Mouse (Mus musculus): Measurements from ENCODE around the gene Vmn1r126.
"Not testable (repeated sequence)": the region's sequence is repeated elsewhere in the genome, so short reads cannot be mapped to it uniquely, and the experiment has no call there.

Gene Vmn1r126

DNA sequence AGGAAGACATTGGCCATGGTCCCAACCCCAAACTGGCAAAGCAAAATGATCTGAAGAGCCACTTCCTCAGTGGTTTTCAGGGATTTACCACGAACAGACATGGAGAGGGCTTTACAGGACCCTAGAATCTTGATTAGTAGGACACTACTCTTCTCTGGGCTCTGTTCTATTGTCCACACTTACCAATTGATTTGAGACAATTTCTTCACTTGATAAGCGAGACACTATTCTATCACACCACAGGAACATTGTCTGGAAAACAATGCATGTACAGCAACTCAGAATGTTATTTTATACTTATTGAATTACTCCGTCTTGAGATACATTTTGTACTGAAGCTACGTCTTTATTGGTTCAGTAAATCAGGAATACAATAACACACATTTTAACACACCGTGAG is at the start of gene Vmn1r126:
Vmn1r126 (minus strand) TSS at position 101 of the 400 bp plus-strand sequence.
- not testable (repeated sequence) for DNase-seq (ENCODE audit: low read depth, low spot score)

DNA sequence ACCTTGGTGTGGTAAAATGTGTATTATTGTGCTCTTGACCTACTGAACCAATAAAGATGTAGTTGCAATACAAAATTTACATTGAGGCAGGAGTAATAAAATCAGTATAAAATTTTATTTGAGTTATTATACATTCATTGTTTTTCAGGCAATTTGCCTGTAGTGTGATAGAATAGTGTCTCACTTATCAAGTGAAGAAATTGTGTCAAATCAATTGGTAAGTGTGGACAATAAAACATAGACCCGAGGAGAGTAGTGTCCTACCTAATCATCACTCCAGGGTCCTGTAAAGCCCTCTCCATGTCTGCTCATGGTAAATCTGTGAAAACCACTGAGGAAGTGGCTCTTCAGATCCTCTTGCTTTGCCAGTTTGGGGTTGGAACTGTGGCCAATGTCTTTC is 47.8 kb upstream of the Vmn1r126 start, which contains the start of gene Vmn1r128:
Vmn1r128 (plus strand) TSS at position 301 of the 400 bp plus-strand sequence.
- not testable (repeated sequence) for DNase-seq (ENCODE audit: low read depth, low spot score)

DNA sequence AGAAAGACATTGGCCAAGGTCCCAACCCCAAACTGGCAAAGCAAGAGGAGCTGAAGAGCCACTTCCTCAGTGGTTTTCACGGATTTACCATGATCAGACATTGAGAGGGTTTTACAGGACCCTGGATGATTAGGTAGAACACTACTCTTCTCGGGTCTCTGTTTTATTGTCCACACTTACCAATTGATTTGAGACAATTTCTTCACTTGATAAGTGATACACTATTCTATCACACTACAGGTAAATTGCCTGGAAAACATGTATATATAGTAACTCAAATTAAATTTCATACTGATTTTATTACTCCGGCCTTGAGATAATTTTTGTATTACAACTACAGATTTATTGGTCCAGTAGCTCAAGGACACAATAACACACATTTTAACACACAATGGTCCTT is 18.5 kb upstream of the Vmn1r126 start, which contains the start of gene Vmn1r127:
Vmn1r127 (minus strand) TSS at position 101 of the 400 bp plus-strand sequence.
- not testable (repeated sequence) for DNase-seq (ENCODE audit: low read depth, low spot score)

- not testable (repeated sequence) for DNase-seq (ENCODE audit: low read depth, low spot score)
These were observed 29.4 kb downstream of the Vmn1r126 start, which contains the start of gene Vmn1r125 for GRCm38 (mm10) chr7:21271879-21272278. Gene Vmn1r125 (plus strand): TSS chr7:21272179.

GRCm38 (mm10) chr7:21260517-21260916 is 40.8 kb downstream of the Vmn1r126 start, which contains the start of gene Vmn1r124:
Gene Vmn1r124 (minus strand): TSS chr7:21260617.
- not testable (repeated sequence) for DNase-seq (ENCODE audit: low read depth, low spot score)

Data from embryo, embryonic 11.5 days (tissue).